Mouse (Mus musculus): ENCODE results near the gene Hcrt. TPM values are rescaled to one million over a fixed set of nuclear protein-coding genes. Genes with fewer than 3 reads are reported as not detected.

The Hcrt gene
- polyA plus RNA-seq, 1 experiment from 2014 or later, result 0.92 TPM

GRCm38 (mm10) chr11:100775921-100776320 lies 13.2 kb upstream of the Hcrt start:
- Histone ChIP-seq H3K27me3 (replicated peaks; ENCODE audit: control insufficient read depth, insufficient read depth, low read length) (no peaks in the 10 kb centered on the region), H3K4me1 (replicated peaks; ENCODE audit: control insufficient read depth, insufficient read depth, low read length) (peaks cover 2% of the 10 kb centered on the region), H3K4me2 (ENCODE audit: low read length) (no peak overlapping the region), H3K36me3 (ENCODE audit: control insufficient read depth, insufficient read depth) (no peaks in the 10 kb centered on the region), H3K9ac (replicated peaks; ENCODE audit: low read depth, low read length) (no peak overlapping the region), H3K4me3 (replicated peaks; ENCODE audit: low read length) (no peak overlapping the region), H3K27ac (ENCODE audit: low read length) (no peak overlapping the region), H3K9me3 (ENCODE audit: control insufficient read depth, low read length) (no peaks in the 10 kb centered on the region)
- ATAC-seq, result no peak
- 90% methylated on average over 10 of the region's 10 CpGs for WGBS

GRCm38 (mm10) chr11:100774261-100774660 lies 11.5 kb upstream of the Hcrt start:
- H3K27ac ChIP-seq (ENCODE audit: low read length), result no peak overlapping the region
- WGBS, result 86% methylated on average over 4 of the region's 4 CpGs
- H3K9ac ChIP-seq (replicated peaks; ENCODE audit: low read depth, low read length), result no peak overlapping the region
- no peak for ATAC-seq
- H3K4me3 ChIP-seq (replicated peaks; ENCODE audit: low read length), result no peak overlapping the region
- H3K27me3 ChIP-seq (replicated peaks; ENCODE audit: control insufficient read depth, insufficient read depth, low read length), result no peaks in the 10 kb centered on the region
- H3K36me3 ChIP-seq (ENCODE audit: control insufficient read depth, insufficient read depth), result no peaks in the 10 kb centered on the region
- H3K4me2 ChIP-seq (ENCODE audit: low read length), result no peak overlapping the region
- no peaks in the 10 kb centered on the region for H3K9me3 ChIP-seq (ENCODE audit: control insufficient read depth, low read length)
- H3K4me1 ChIP-seq (replicated peaks; ENCODE audit: control insufficient read depth, insufficient read depth, low read length), result peaks cover 7% of the 10 kb centered on the region

GRCm38 (mm10) chr11:100770646-100771408 lies 8.1 kb upstream of the Hcrt start, which contains the start of gene Ghdc:
Gene Ghdc (minus strand): TSS chr11:100770957.
- Histone ChIP-seq H3K27me3 (replicated peaks; ENCODE audit: control insufficient read depth, insufficient read depth, low read length) (no peaks in the 10 kb centered on the region), H3K36me3 (ENCODE audit: control insufficient read depth, insufficient read depth) (no peaks in the 10 kb centered on the region), H3K4me3 (replicated peaks; ENCODE audit: low read length) (peak within 1 kb of the TSS; percentile 47), H3K9ac (replicated peaks; ENCODE audit: low read depth, low read length) (peak within 1 kb of the TSS; percentile 48), H3K4me2 (ENCODE audit: low read length) (peak within 1 kb of the TSS; percentile 52), H3K27ac (ENCODE audit: low read length) (no peak within 1 kb of the TSS; the same call in 1 of the 2 replicates), H3K4me1 (replicated peaks; ENCODE audit: control insufficient read depth, insufficient read depth, low read length) (peaks cover 7% of the 10 kb centered on the region), H3K9me3 (ENCODE audit: control insufficient read depth, low read length) (no peaks in the 10 kb centered on the region)
- 0 out of 2 replicates have a peak, but pooled peaks have one; percentile 15 for ATAC-seq
- 26% methylated on average over 17 of the region's 17 CpGs for WGBS

GRCm38 (mm10) chr11:100769980-100770379 lies 7.2 kb upstream of the Hcrt start:
- Histone ChIP-seq H3K4me2 (ENCODE audit: low read length) (peak overlapping the region; percentile 52), H3K27me3 (replicated peaks; ENCODE audit: control insufficient read depth, insufficient read depth, low read length) (no peaks in the 10 kb centered on the region), H3K9me3 (ENCODE audit: control insufficient read depth, low read length) (no peaks in the 10 kb centered on the region), H3K36me3 (ENCODE audit: control insufficient read depth, insufficient read depth) (no peaks in the 10 kb centered on the region), H3K27ac (ENCODE audit: low read length) (no peak overlapping the region), H3K4me1 (replicated peaks; ENCODE audit: control insufficient read depth, insufficient read depth, low read length) (peaks cover 7% of the 10 kb centered on the region), H3K4me3 (replicated peaks; ENCODE audit: low read length) (no peak overlapping the region; the same call in 1 of the 2 replicates), H3K9ac (replicated peaks; ENCODE audit: low read depth, low read length) (no peak overlapping the region)
- no peak for ATAC-seq
- WGBS, result 50% methylated on average over 6 of the region's 6 CpGs

GRCm38 (mm10) chr11:100767871-100768270 lies 5.1 kb upstream of the Hcrt start:
- Histone ChIP-seq H3K9me3 (ENCODE audit: control insufficient read depth, low read length) (no peaks in the 10 kb centered on the region), H3K4me1 (replicated peaks; ENCODE audit: control insufficient read depth, insufficient read depth, low read length) (peaks cover 7% of the 10 kb centered on the region), H3K36me3 (ENCODE audit: control insufficient read depth, insufficient read depth) (no peaks in the 10 kb centered on the region), H3K4me3 (replicated peaks; ENCODE audit: low read length) (no peak overlapping the region), H3K27me3 (replicated peaks; ENCODE audit: control insufficient read depth, insufficient read depth, low read length) (no peaks in the 10 kb centered on the region), H3K9ac (replicated peaks; ENCODE audit: low read depth, low read length) (no peak overlapping the region), H3K27ac (ENCODE audit: low read length) (no peak overlapping the region), H3K4me2 (ENCODE audit: low read length) (no peak overlapping the region)
- 88% methylated on average over 5 of the region's 5 CpGs for WGBS
- no peak for ATAC-seq

- Histone ChIP-seq H3K4me2 (ENCODE audit: low read length) (no peak overlapping the region), H3K27me3 (replicated peaks; ENCODE audit: control insufficient read depth, insufficient read depth, low read length) (no peaks in the 10 kb centered on the region), H3K9ac (replicated peaks; ENCODE audit: low read depth, low read length) (no peak overlapping the region), H3K4me3 (replicated peaks; ENCODE audit: low read length) (no peak overlapping the region), H3K4me1 (replicated peaks; ENCODE audit: control insufficient read depth, insufficient read depth, low read length) (peaks cover 9% of the 10 kb centered on the region), H3K27ac (ENCODE audit: low read length) (no peak overlapping the region), H3K9me3 (ENCODE audit: control insufficient read depth, low read length) (no peaks in the 10 kb centered on the region), H3K36me3 (ENCODE audit: control insufficient read depth, insufficient read depth) (no peaks in the 10 kb centered on the region)
- ATAC-seq, result no peak
- 87% methylated on average over 9 of the region's 9 CpGs for WGBS
Measured at GRCm38 (mm10) chr11:100766726-100767125, 4.0 kb upstream of the Hcrt start.

GRCm38 (mm10) chr11:100761547-100762045 lies 1.1 kb downstream of the Hcrt start:
- WGBS, result under 1% methylated on average over 27 of the region's 27 CpGs
- Histone ChIP-seq H3K9ac (replicated peaks; ENCODE audit: low read depth, low read length) (peak overlapping the region; percentile 63), H3K4me3 (replicated peaks; ENCODE audit: low read length) (peak overlapping the region; percentile 47), H3K27me3 (replicated peaks; ENCODE audit: control insufficient read depth, insufficient read depth, low read length) (no peaks in the 10 kb centered on the region; the same call in 1 of the 2 replicates), H3K9me3 (ENCODE audit: control insufficient read depth, low read length) (no peaks in the 10 kb centered on the region), H3K4me2 (ENCODE audit: low read length) (peak overlapping the region; percentile 74), H3K36me3 (ENCODE audit: control insufficient read depth, insufficient read depth) (no peaks in the 10 kb centered on the region), H3K27ac (ENCODE audit: low read length) (no peak overlapping the region), H3K4me1 (replicated peaks; ENCODE audit: control insufficient read depth, insufficient read depth, low read length) (peaks cover 21% of the 10 kb centered on the region)
- ATAC-seq, result peak; percentile 44

GRCm38 (mm10) chr11:100759611-100760233 lies 3.0 kb downstream of the Hcrt start, which contains the start of gene Kcnh4:
Gene Kcnh4 (minus strand): TSS chr11:100759942.
- peak within 1 kb of the TSS; percentile 51 for H3K4me3 ChIP-seq (replicated peaks; ENCODE audit: low read length)
- H3K27me3 ChIP-seq (replicated peaks; ENCODE audit: control insufficient read depth, insufficient read depth, low read length), result no peaks in the 10 kb centered on the region; the same call in 1 of the 2 replicates
- under 1% methylated on average over 51 of the region's 51 CpGs for WGBS
- peak within 1 kb of the TSS; percentile 23; the same call in 1 of the 2 replicates for H3K27ac ChIP-seq (ENCODE audit: low read length)
- H3K9me3 ChIP-seq (ENCODE audit: control insufficient read depth, low read length), result no peaks in the 10 kb centered on the region
- H3K4me1 ChIP-seq (replicated peaks; ENCODE audit: control insufficient read depth, insufficient read depth, low read length), result peaks cover 21% of the 10 kb centered on the region
- peak; percentile 78 for ATAC-seq
- H3K4me2 ChIP-seq (ENCODE audit: low read length), result peak within 1 kb of the TSS; percentile 50
- peak within 1 kb of the TSS; percentile 61 for H3K9ac ChIP-seq (replicated peaks; ENCODE audit: low read depth, low read length)
- no peaks in the 10 kb centered on the region for H3K36me3 ChIP-seq (ENCODE audit: control insufficient read depth, insufficient read depth)

All from forebrain, embryonic 16.5 days (tissue).